In genomic region chr8:111725341-111725740, GRCm38 (mm10) we compare ENCODE assay signal across 25 mouse cellular contexts. TPM values are rescaled to one million over a fixed set of nuclear protein-coding genes. Genes with fewer than 3 reads are reported as not detected.
DNase-seq lines count a peak whose midpoint lies in the region; ATAC-seq and TF ChIP-seq lines count a peak whose summit lies in the region.
"Had no signal": no experiment of that assay in that cellular context is flagged by ENCODE, and none has a peak within 500 bp of the region (broad histone marks: within the 10 kb centered on the region; RNA-seq: fewer than 3 reads in every experiment).

No protein-coding gene starts in this region.

- H3K36me3 ChIP-seq in heart, embryonic 13.5 days = peaks cover 20% of the 10 kb centered on the region
- H3K36me3 ChIP-seq in kidney, adult 2 months (ENCODE audit: control insufficient read depth, insufficient read depth, low read length) = peaks cover 4% of the 10 kb centered on the region; the same call in 1 of the 2 replicates
- H3K36me3 ChIP-seq in kidney, embryonic 14.5 days (ENCODE audit: control insufficient read depth, insufficient read depth, low read length) = peaks cover 10% of the 10 kb centered on the region
- H3K36me3 ChIP-seq in forebrain, embryonic 14.5 days (ENCODE audit: control insufficient read depth, insufficient read depth, low read length) = peaks cover 9% of the 10 kb centered on the region

- H3K4me1 ChIP-seq in heart, embryonic 13.5 days = peaks cover 77% of the 10 kb centered on the region
- H3K4me1 ChIP-seq in kidney, adult 2 months (ENCODE audit: control insufficient read depth, insufficient read depth, low read length) = peaks cover 57% of the 10 kb centered on the region
- peaks cover 44% of the 10 kb centered on the region for H3K4me1 ChIP-seq in kidney, embryonic 14.5 days (ENCODE audit: control insufficient read depth, insufficient read depth, low read length)
- peaks cover 7% of the 10 kb centered on the region; the same call in 1 of the 2 replicates for H3K4me1 ChIP-seq in forebrain, embryonic 14.5 days (ENCODE audit: control insufficient read depth, insufficient read depth, low read length)

- H3K27me3 ChIP-seq in heart, embryonic 13.5 days (replicated peaks) = no peaks in the 10 kb centered on the region
- H3K27me3 ChIP-seq in kidney, adult 2 months (replicated peaks; ENCODE audit: control insufficient read depth, insufficient read depth, low read length) = no peaks in the 10 kb centered on the region
- H3K27me3 ChIP-seq in kidney, embryonic 14.5 days (ENCODE audit: control insufficient read depth, insufficient read depth, low read length) = no peaks in the 10 kb centered on the region
- no peaks in the 10 kb centered on the region for H3K27me3 ChIP-seq in forebrain, embryonic 14.5 days (replicated peaks; ENCODE audit: control insufficient read depth, insufficient read depth, low read length)
- H3K27me3 ChIP-seq: embryonic facial prominence, embryonic 13.5 days; forebrain, embryonic 12.5 days; neural tube, embryonic 15.5 days; stomach, embryonic 15.5 days had no signal

- H3K4me2 ChIP-seq in heart, embryonic 13.5 days = no peak overlapping the region
- no peak overlapping the region for H3K4me2 ChIP-seq in kidney, embryonic 14.5 days (replicated peaks; ENCODE audit: low read depth, low read length)
- no peak overlapping the region for H3K4me2 ChIP-seq in forebrain, embryonic 14.5 days (ENCODE audit: low read length)
- H3K4me2 ChIP-seq: embryonic facial prominence, embryonic 13.5 days; forebrain, embryonic 12.5 days; liver, embryonic 11.5 days; neural tube, embryonic 15.5 days; stomach, embryonic 15.5 days had no signal

- intact Hi-C loops in gastrocnemius, adult 2 months (cut with DNase I) = no loop called here
- intact Hi-C loops in gastrocnemius, postnatal 36 days (cut with DNase I) = no loop called here
- intact Hi-C loops in heart, postnatal 10 days (cut with DNase I) = no loop called here

- H3K27ac ChIP-seq in gastrocnemius, adult 2 months = peak overlapping the region; percentile 97
- H3K27ac ChIP-seq in heart, embryonic 13.5 days (replicated peaks) = peak overlapping the region; percentile 59
- H3K27ac ChIP-seq in kidney, adult 2 months (ENCODE audit: insufficient read depth, low read depth, low read length) = peak overlapping the region; percentile 28; the same call in 1 of the 2 replicates
- no peak overlapping the region for H3K27ac ChIP-seq in kidney, embryonic 14.5 days (ENCODE audit: low read depth, low read length)
- no peak overlapping the region for H3K27ac ChIP-seq in forebrain, embryonic 14.5 days (ENCODE audit: low read depth, low read length)

- no peak for ATAC-seq in heart, embryonic 13.5 days (ENCODE audit: extremely low read depth, insufficient number of reproducible peaks, low FRiP score, low TSS enrichment)
- no peak for ATAC-seq in kidney, embryonic 14.5 days (ENCODE audit: low FRiP score, low TSS enrichment)
- no peak for ATAC-seq in forebrain, embryonic 14.5 days
- ATAC-seq: midbrain, embryonic 16.5 days had no signal

- no peak for TF ChIP-seq CTCF in gastrocnemius, adult 2 months (IDR thresholded peaks at IDR 0.05)
- no peak for TF ChIP-seq CTCF in kidney, adult 2 months (conservative IDR thresholded peaks at IDR 0.05; ENCODE audit: insufficient read depth, insufficient read length, low read depth, low read length)

- H3K4me3 ChIP-seq in gastrocnemius, adult 2 months = no peak overlapping the region
- H3K4me3 ChIP-seq in heart, embryonic 13.5 days = no peak overlapping the region
- H3K4me3 ChIP-seq in kidney, adult 2 months (ENCODE audit: insufficient read depth, low read depth, low read length) = no peak overlapping the region
- no peak overlapping the region for H3K4me3 ChIP-seq in kidney, embryonic 14.5 days (ENCODE audit: low read length)
- H3K4me3 ChIP-seq in forebrain, embryonic 14.5 days (ENCODE audit: low read depth, low read length) = no peak overlapping the region
- H3K4me3 ChIP-seq: embryonic facial prominence, embryonic 13.5 days; erythroblast, embryonic 14.5 days; forebrain, embryonic 12.5 days; midbrain, embryonic 10.5 days; neural tube, embryonic 15.5 days; stomach, embryonic 15.5 days had no signal

- H3K9ac ChIP-seq in heart, embryonic 13.5 days = 0 out of 2 replicates have a peak overlapping the region, but pooled peaks have one; percentile 44
- H3K9ac ChIP-seq in kidney, embryonic 14.5 days (ENCODE audit: low read depth, low read length) = no peak overlapping the region
- H3K9ac ChIP-seq in forebrain, embryonic 14.5 days (ENCODE audit: low read length) = no peak overlapping the region
- H3K9ac ChIP-seq: forebrain, embryonic 12.5 days; neural tube, embryonic 15.5 days; stomach, embryonic 15.5 days had no signal

- no peaks in the 10 kb centered on the region for H3K9me3 ChIP-seq in heart, embryonic 13.5 days
- no peaks in the 10 kb centered on the region for H3K9me3 ChIP-seq in kidney, embryonic 14.5 days (ENCODE audit: control insufficient read depth, low read length)
- no peaks in the 10 kb centered on the region for H3K9me3 ChIP-seq in forebrain, embryonic 14.5 days (replicated peaks; ENCODE audit: control insufficient read depth, low read length)
- H3K9me3 ChIP-seq: embryonic facial prominence, embryonic 13.5 days; forebrain, embryonic 12.5 days; midbrain, embryonic 10.5 days; neural tube, embryonic 15.5 days; stomach, embryonic 15.5 days had no signal

- TF ChIP-seq POLR2A in kidney, adult 2 months (IDR thresholded peaks at IDR 0.05; ENCODE audit: low read depth, low read length) = no peak

- WGBS in heart, embryonic 13.5 days = 76% methylated on average over 6 of the region's 6 CpGs
- WGBS in kidney, adult 2 months = 69% methylated on average over 6 of the region's 6 CpGs
- 90% methylated on average over 6 of the region's 6 CpGs for WGBS in kidney, embryonic 14.5 days
- 94% methylated on average over 6 of the region's 6 CpGs for whole genome bisulfite sequencing in forebrain, embryonic 14.5 days

- DNase-seq in gastrocnemius, adult 2 months = peak; percentile 11
- no peak for DNase-seq in gastrocnemius, postnatal 36 days
- no peak for DNase-seq in heart, postnatal 10 days
- DNase-seq in kidney, adult 2 months = no peak
- DNase-seq in MN1 (ENCODE audit: low spot score) = peak; percentile 39
- no peak for DNase-seq in forebrain, embryonic 14.5 days (ENCODE audit: low spot score)
- DNase-seq: cerebellum, adult 8-10 months; cerebellum, postnatal 36 days; embryo, embryonic 11 days; layer of hippocampus, adult 9-11 months; thymus, postnatal 25 days had no signal

RNA-seq across cellular contexts. Expression of gene Bcar1, which starts 18.3 kb away (rescaled TPM):
- total RNA-seq in gastrocnemius, adult 2 months (2021) = 10 to 100 TPM; 10.8 to 12.6 TPM
- 10 to 100 TPM in 1 of 2 experiments, 1 to 10 TPM in 1; 9.4 to 10.5 TPM for total RNA-seq in gastrocnemius, postnatal 36 days (2021)
- polyA plus RNA-seq in heart, embryonic 13.5 days (2015; fragmentation: Nextera tagmentation; extraction: Ambion mirVana) = 40.2 and 43.4 TPM in 2 replicates
- 10 to 100 TPM; 48.0 to 54.2 TPM for total RNA-seq in heart, postnatal 10 days (2021)
- 115 and 137 TPM in 2 replicates for polyA plus RNA-seq in kidney, adult 2 months (2012; rRNA removed)
- 39.1 and 55.6 TPM in 2 replicates for polyA plus RNA-seq in kidney, embryonic 14.5 days (2014; fragmentation: Nextera tagmentation; extraction: Ambion mirVana)
- polyA plus RNA-seq in forebrain, embryonic 14.5 days (2014; fragmentation: Nextera tagmentation; extraction: Ambion mirVana) = 41.2 and 44.2 TPM in 2 replicates
- total RNA-seq: granulocyte monocyte progenitor cell, adult 5-6 weeks had no signal

RNA-seq across cellular contexts. Expression of gene Ctrb1, which starts 34.5 kb away (rescaled TPM):
- total RNA-seq in gastrocnemius, adult 2 months (2021) = not detected
- total RNA-seq in gastrocnemius, postnatal 36 days (2021) = not detected
- polyA plus RNA-seq in heart, embryonic 13.5 days (2015; fragmentation: Nextera tagmentation; extraction: Ambion mirVana) = 1.9 TPM in 1 of 2 replicates, not detected in the other
- total RNA-seq in heart, postnatal 10 days (2021) = under 1 TPM in 1 of 2 experiments, not detected in 1; 0.40 TPM
- polyA plus RNA-seq in kidney, adult 2 months (2012; rRNA removed) = 0.17 and 0.29 TPM in 2 replicates
- not detected in 2 replicates for polyA plus RNA-seq in kidney, embryonic 14.5 days (2014; fragmentation: Nextera tagmentation; extraction: Ambion mirVana)
- polyA plus RNA-seq in forebrain, embryonic 14.5 days (2014; fragmentation: Nextera tagmentation; extraction: Ambion mirVana) = not detected in 2 replicates
- total RNA-seq: granulocyte monocyte progenitor cell, adult 5-6 weeks; left cerebral cortex, adult 8-10 months had no signal
- polyA plus RNA-seq: embryonic facial prominence, embryonic 13.5 days; erythroblast, embryonic 14.5 days; forebrain, embryonic 12.5 days; hindbrain, embryonic 16.5 days; limb, embryonic 11.5 days; liver, embryonic 11.5 days; midbrain, embryonic 10.5 days; midbrain, embryonic 16.5 days; neural tube, embryonic 15.5 days had no signal

Comparison
In these comparisons a context has a peak if more than half of its experiments do, and no peak if none do; other contexts are left out.
1. DNase-seq: peak in gastrocnemius, adult 2 months (single experiment) and MN1 (single experiment); none in gastrocnemius, postnatal 36 days (0 of 2), heart, postnatal 10 days (0 of 2), kidney, adult 2 months (single experiment) and forebrain, embryonic 14.5 days (single experiment).
2. H3K27ac ChIP-seq: peak in gastrocnemius, adult 2 months (single experiment), heart, embryonic 13.5 days (single experiment) and kidney, adult 2 months (single experiment); none in kidney, embryonic 14.5 days (single experiment) and forebrain, embryonic 14.5 days (single experiment).